24 mouse cellular contexts compared by ENCODE assay signal in the genomic region with DNA sequence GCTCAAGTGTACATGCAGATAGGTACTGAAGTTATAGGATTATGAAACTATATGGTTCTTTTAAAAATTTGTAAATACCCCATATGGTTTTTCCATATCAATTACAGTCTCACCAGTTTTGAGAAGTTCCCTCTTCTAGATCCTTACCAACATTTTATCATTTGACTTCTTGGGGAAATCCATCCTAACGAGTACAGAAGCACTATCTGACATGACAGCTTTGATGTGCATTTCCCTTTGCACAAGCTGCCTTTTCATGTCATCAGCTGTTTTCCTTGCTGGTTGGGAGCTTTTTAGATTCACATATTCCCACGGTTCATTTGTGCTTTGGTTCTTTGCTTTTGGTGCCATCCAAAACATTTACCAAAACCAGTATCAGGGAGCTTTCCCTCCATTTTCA.
"Had no signal": no experiment of that assay in that cellular context is flagged by ENCODE, and none has a peak within 500 bp of the region (broad histone marks: within the 10 kb centered on the region; RNA-seq: fewer than 3 reads in every experiment).

No protein-coding gene starts in this region.

- H3K9me3 ChIP-seq: forebrain, embryonic 15.5 days; heart, embryonic 10.5 days had no signal

- H3K27me3 ChIP-seq: embryonic facial prominence, embryonic 12.5 days; embryonic facial prominence, embryonic 13.5 days; embryonic facial prominence, embryonic 15.5 days; forebrain, embryonic 12.5 days; forebrain, embryonic 13.5 days; forebrain, embryonic 15.5 days had no signal

- H3K27ac ChIP-seq: embryonic facial prominence, embryonic 10.5 days; embryonic facial prominence, embryonic 12.5 days; embryonic facial prominence, embryonic 13.5 days; embryonic facial prominence, embryonic 15.5 days; forebrain, embryonic 10.5 days; forebrain, embryonic 12.5 days; forebrain, embryonic 13.5 days; forebrain, embryonic 15.5 days; gastrocnemius, adult 2 months; heart, adult 2 months; heart, embryonic 10.5 days had no signal

- H3K36me3 ChIP-seq: forebrain, embryonic 15.5 days had no signal

- H3K4me1 ChIP-seq: heart, embryonic 10.5 days had no signal

- H3K9ac ChIP-seq: embryonic facial prominence, embryonic 12.5 days; embryonic facial prominence, embryonic 13.5 days; embryonic facial prominence, embryonic 15.5 days; forebrain, embryonic 12.5 days; forebrain, embryonic 13.5 days; forebrain, embryonic 15.5 days; forebrain, postnatal 0 days had no signal

- H3K4me3 ChIP-seq: embryonic facial prominence, embryonic 10.5 days; embryonic facial prominence, embryonic 12.5 days; embryonic facial prominence, embryonic 13.5 days; embryonic facial prominence, embryonic 15.5 days; erythroblast, embryonic 14.5 days; forebrain, embryonic 10.5 days; forebrain, embryonic 12.5 days; forebrain, embryonic 13.5 days; forebrain, embryonic 15.5 days; gastrocnemius, adult 2 months; heart, adult 2 months; heart, embryonic 10.5 days had no signal

- DNase-seq: cerebellum, adult 9-11 months; cerebellum, postnatal 10 days; cerebellum, postnatal 14 days; cerebellum, postnatal 25 days; cerebellum, postnatal 36 days; embryo, embryonic 11 days; forebrain, postnatal 0 days; gastrocnemius, adult 2 months; gastrocnemius, postnatal 10 days; gastrocnemius, postnatal 14 days; gastrocnemius, postnatal 25 days; gastrocnemius, postnatal 36 days; heart, adult 18-20 months; heart, adult 2 months had no signal
